Mouse (Mus musculus) heart, adult 9 months (tissue): ENCODE measurements around the gene Cdc20b.

ENCODE experiments used
- DNase-seq, 2 experiments: peaks; one replicate each; pipeline ENCODE4 v3.0.0; 2022; ENCODE audit warnings: low spot score in 2 of 2

The Cdc20b gene

GRCm38 (mm10) chr13:113094618-113095017 lies 59.7 kb downstream of the Cdc20b start:
- no peak for DNase-seq

- no peak for DNase-seq
Observed at GRCm38 (mm10) chr13:113097011-113097410, 62.1 kb downstream of the Cdc20b start.

GRCm38 (mm10) chr13:113098406-113098805 lies 63.5 kb downstream of the Cdc20b start:
- DNase-seq = no peak

GRCm38 (mm10) chr13:113100879-113101278 lies 66.0 kb downstream of the Cdc20b start, which contains the start of gene Gzma:
Gene Gzma (minus strand): TSS chr13:113100981.
- no peak for DNase-seq

GRCm38 (mm10) chr13:113101804-113102203 lies 66.9 kb downstream of the Cdc20b start:
- DNase-seq = no peak

GRCm38 (mm10) chr13:113104759-113105158 lies 69.8 kb downstream of the Cdc20b start:
- DNase-seq = no peak

GRCm38 (mm10) chr13:113118977-113119376 lies 84.1 kb downstream of the Cdc20b start:
- no peak for DNase-seq

GRCm38 (mm10) chr13:113120324-113121237 lies 85.7 kb downstream of the Cdc20b start:
- no peak for DNase-seq

- DNase-seq = no peak
Observed at GRCm38 (mm10) chr13:113121326-113121725, 86.4 kb downstream of the Cdc20b start.

- no peak for DNase-seq
Observed at GRCm38 (mm10) chr13:113129974-113130373, 95.1 kb downstream of the Cdc20b start.

GRCm38 (mm10) chr13:113139597-113139996 lies 104.7 kb downstream of the Cdc20b start:
- no peak for DNase-seq
